Mouse (Mus musculus) heart, postnatal 25 days (tissue): Measurements from ENCODE around the gene Gpr61. TPM values are rescaled to one million over a fixed set of nuclear protein-coding genes. Genes with fewer than 3 reads are reported as not detected.

Experiments used
- total RNA-seq, 2 experiments: library from RNA; stranded (reverse); gene quantifications; 2 replicates each; pipeline ENCODE4 v1.2.3; 2021

The Gpr61 gene
- total RNA-seq, 2 experiments from 2014 or later: not detected

Other genes with a start within 250 kb of the Gpr61 start
- 10 to 100 TPM; 77.7 to 79.7 TPM for gene Gstm7, start 223.1 kb downstream of the Gpr61 start, total RNA-seq
- gene Gstm6, start 211.1 kb downstream of the Gpr61 start, total RNA-seq: 1 to 10 TPM; 1.6 to 3.2 TPM
- not detected for gene Gstm3, start 185.6 kb downstream of the Gpr61 start, total RNA-seq
- gene Gstm2, start 168.4 kb downstream of the Gpr61 start, total RNA-seq: 100 to 1,000 TPM; 137 to 156 TPM
- 100 to 1,000 TPM; 224 to 232 TPM for gene Gstm1, start 136.9 kb downstream of the Gpr61 start, total RNA-seq
- 10 to 100 TPM; 10.9 TPM for gene Gstm4, start 110.0 kb downstream of the Gpr61 start, total RNA-seq
- gene Ampd2, start 68.2 kb downstream of the Gpr61 start, total RNA-seq: 1 to 10 TPM; 4.7 to 6.2 TPM
- not detected for gene Gnat2, start 62.1 kb downstream of the Gpr61 start, total RNA-seq
- gene Gnai3, start 8.7 kb downstream of the Gpr61 start, total RNA-seq: 10 to 100 TPM; 18.5 to 21.3 TPM
- 10 to 100 TPM; 12.2 to 12.5 TPM for gene Amigo1, start 31.5 kb upstream of the Gpr61 start, total RNA-seq
- gene Cyb561d1, start 46.3 kb upstream of the Gpr61 start, total RNA-seq: 1 to 10 TPM; 4.9 to 5.1 TPM
- gene Atxn7l2, start 56.1 kb upstream of the Gpr61 start, total RNA-seq: 1 to 10 TPM; 2.4 to 3.3 TPM
- gene Sypl2, start 71.8 kb upstream of the Gpr61 start, total RNA-seq: under 1 TPM; 0.57 to 0.87 TPM
- 10 to 100 TPM; 52.5 to 53.8 TPM for gene Psma5, start 102.0 kb upstream of the Gpr61 start, total RNA-seq
- gene Sort1, start 129.2 kb upstream of the Gpr61 start, total RNA-seq: 10 to 100 TPM; 17.1 to 18.9 TPM
- gene Mybphl, start 210.0 kb upstream of the Gpr61 start, total RNA-seq: 10 to 100 TPM; 58.9 to 60.3 TPM
- under 1 TPM; 0.16 to 0.45 TPM for gene Psrc1, start 229.0 kb upstream of the Gpr61 start, total RNA-seq